Mouse (Mus musculus): ENCODE measurements around the gene Abhd13. TPM values are rescaled to one million over a fixed set of nuclear protein-coding genes. Genes with fewer than 3 reads are reported as not detected.

Abhd13 gene
- polyA plus RNA-seq (2016; fragmentation: Nextera tagmentation; extraction: Ambion mirVana), result 13.8 and 14.4 TPM in 2 replicates

GRCm38 (mm10) chr8:9977573-9978314 lies at the start of gene Abhd13, which contains the start of gene Lig4:
Gene Abhd13, plus strand, starts transcription at chr8:9977707.
Gene Lig4, minus strand, starts transcription at chr8:9977686.
- Histone ChIP-seq H3K36me3 (replicated peaks) (peaks cover 18% of the 10 kb centered on the region), H3K4me1 (peaks cover 34% of the 10 kb centered on the region), H3K27me3 (replicated peaks; ENCODE audit: low read depth, poor library complexity, severe bottlenecking) (no peaks in the 10 kb centered on the region), H3K4me3 (peak within 1 kb of the TSS; percentile 88), H3K27ac (replicated peaks) (peak within 1 kb of the TSS; percentile 90), H3K9me3 (no peaks in the 10 kb centered on the region)
- peak; percentile 97 for DNase-seq (ENCODE audit: low spot score)
- under 1% methylated on average over 68 of the region's 68 CpGs for WGBS

- Histone ChIP-seq H3K9me3 (no peaks in the 10 kb centered on the region), H3K27ac (replicated peaks) (no peak overlapping the region), H3K4me1 (no peaks in the 10 kb centered on the region), H3K27me3 (replicated peaks; ENCODE audit: low read depth, poor library complexity, severe bottlenecking) (no peaks in the 10 kb centered on the region), H3K36me3 (replicated peaks) (no peaks in the 10 kb centered on the region), H3K4me3 (no peak overlapping the region)
- 85% methylated on average over 14 of the region's 14 CpGs for whole genome bisulfite sequencing
- DNase-seq (ENCODE audit: low spot score), result no peak
Measured at GRCm38 (mm10) chr8:9929746-9930445, 47.6 kb upstream of the Abhd13 start.

DNA sequence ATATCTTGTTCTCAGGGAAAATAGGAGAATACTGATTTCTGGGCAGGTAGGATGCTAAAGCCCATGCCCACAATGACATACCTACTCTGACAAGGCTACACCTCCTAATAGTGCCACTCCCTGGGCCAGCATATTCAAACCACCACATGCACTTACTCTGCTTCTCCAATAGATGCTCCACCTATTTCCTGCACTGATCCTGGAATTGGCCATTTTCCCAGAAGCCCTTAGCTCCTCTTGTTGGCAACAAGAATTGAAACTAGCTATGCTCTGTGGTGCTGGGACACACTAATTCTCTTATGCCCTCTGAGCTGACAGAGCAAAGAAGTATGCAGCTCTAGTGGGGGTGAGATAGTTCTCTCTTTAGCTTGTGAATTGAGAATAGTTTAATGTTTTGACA lies 44.8 kb upstream of the Abhd13 start:
- H3K4me3 ChIP-seq, result no peak overlapping the region
- H3K27me3 ChIP-seq (replicated peaks; ENCODE audit: low read depth, poor library complexity, severe bottlenecking), result no peaks in the 10 kb centered on the region
- no peaks in the 10 kb centered on the region for H3K4me1 ChIP-seq
- H3K36me3 ChIP-seq (replicated peaks), result no peaks in the 10 kb centered on the region
- no peak overlapping the region for H3K27ac ChIP-seq (replicated peaks)
- no peaks in the 10 kb centered on the region for H3K9me3 ChIP-seq
- no peak for DNase-seq (ENCODE audit: low spot score)

- Histone ChIP-seq H3K4me1 (no peaks in the 10 kb centered on the region), H3K9me3 (no peaks in the 10 kb centered on the region), H3K36me3 (replicated peaks) (no peaks in the 10 kb centered on the region), H3K27me3 (replicated peaks; ENCODE audit: low read depth, poor library complexity, severe bottlenecking) (no peaks in the 10 kb centered on the region), H3K4me3 (no peak overlapping the region), H3K27ac (replicated peaks) (no peak overlapping the region)
- WGBS, result 37% methylated on average over 10 of the region's 10 CpGs
- peak; percentile 51 for DNase-seq (ENCODE audit: low spot score)
Measured at GRCm38 (mm10) chr8:9934891-9935565, 42.5 kb upstream of the Abhd13 start.

DNA sequence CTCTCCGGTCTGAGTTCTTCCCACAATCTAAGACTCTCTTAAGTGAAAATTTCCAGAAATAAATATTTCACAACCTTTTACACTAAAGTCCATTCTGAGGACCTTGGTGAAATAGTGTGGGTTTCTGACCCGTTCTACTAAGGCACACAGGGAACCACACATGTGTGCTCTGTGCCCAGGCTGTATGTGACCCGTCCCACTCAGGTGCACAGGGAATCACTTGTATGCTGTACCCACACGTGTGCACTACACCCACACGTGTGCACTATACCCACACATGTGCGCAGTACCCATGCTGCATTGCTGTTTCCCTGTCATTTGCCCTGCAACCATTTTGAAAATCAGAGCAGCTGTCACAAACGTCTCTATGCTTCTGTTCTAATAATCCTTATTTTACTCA lies 41.9 kb upstream of the Abhd13 start:
- no peaks in the 10 kb centered on the region for H3K36me3 ChIP-seq (replicated peaks)
- WGBS, result 75% methylated on average over 7 of the region's 7 CpGs
- H3K27ac ChIP-seq (replicated peaks), result no peak overlapping the region
- no peaks in the 10 kb centered on the region for H3K9me3 ChIP-seq
- H3K4me1 ChIP-seq, result no peaks in the 10 kb centered on the region
- no peak for DNase-seq (ENCODE audit: low spot score)
- H3K4me3 ChIP-seq, result no peak overlapping the region
- no peaks in the 10 kb centered on the region for H3K27me3 ChIP-seq (replicated peaks; ENCODE audit: low read depth, poor library complexity, severe bottlenecking)

DNA sequence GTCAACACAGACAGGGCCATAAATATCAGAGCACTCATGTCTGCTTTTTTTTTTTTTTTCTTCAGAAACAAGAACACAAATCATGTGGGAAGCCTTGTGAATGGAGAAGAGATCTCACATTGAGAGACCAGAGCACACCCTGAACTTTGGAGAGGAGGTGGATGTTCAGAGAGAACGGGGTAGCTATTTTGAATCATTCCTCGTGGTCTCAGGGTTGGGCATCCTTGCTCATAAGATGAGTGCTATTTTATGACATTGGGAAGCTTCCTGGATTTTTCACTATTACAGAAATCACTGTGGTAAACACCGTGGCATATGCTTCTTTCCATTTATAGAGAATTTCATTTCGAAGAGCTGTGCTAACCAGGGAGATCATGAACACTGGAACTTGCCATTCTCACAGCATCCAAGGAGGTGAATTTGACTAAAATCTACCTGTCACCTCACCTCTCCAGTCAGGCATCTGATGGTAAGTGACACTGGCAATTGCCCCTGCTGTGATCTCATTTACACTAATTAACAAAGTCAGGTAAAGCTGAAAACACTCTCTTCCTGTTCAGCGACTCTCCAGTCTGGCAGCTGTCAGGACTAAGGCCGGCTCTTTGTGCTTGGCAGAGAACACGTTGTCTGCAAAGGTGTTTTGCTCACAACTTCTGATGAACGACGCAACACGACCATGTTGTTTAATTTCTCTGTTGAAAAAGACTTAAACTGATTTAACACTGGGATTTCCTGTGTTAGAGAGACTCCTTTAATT lies 28.2 kb upstream of the Abhd13 start:
- WGBS, result 66% methylated on average over 10 of the region's 10 CpGs
- no peak overlapping the region for H3K4me3 ChIP-seq
- H3K27ac ChIP-seq (replicated peaks), result no peak overlapping the region
- H3K4me1 ChIP-seq, result no peaks in the 10 kb centered on the region
- H3K36me3 ChIP-seq (replicated peaks), result no peaks in the 10 kb centered on the region
- DNase-seq (ENCODE audit: low spot score), result no peak
- H3K9me3 ChIP-seq, result no peaks in the 10 kb centered on the region; the same call in 1 of the 2 replicates
- no peaks in the 10 kb centered on the region for H3K27me3 ChIP-seq (replicated peaks; ENCODE audit: low read depth, poor library complexity, severe bottlenecking)

GRCm38 (mm10) chr8:9958338-9958737 lies 19.2 kb upstream of the Abhd13 start:
- no peaks in the 10 kb centered on the region for H3K9me3 ChIP-seq
- H3K27ac ChIP-seq (replicated peaks), result no peak overlapping the region
- no peaks in the 10 kb centered on the region for H3K4me1 ChIP-seq
- DNase-seq (ENCODE audit: low spot score), result no peak
- no peaks in the 10 kb centered on the region for H3K27me3 ChIP-seq (replicated peaks; ENCODE audit: low read depth, poor library complexity, severe bottlenecking)
- no peak overlapping the region for H3K4me3 ChIP-seq
- H3K36me3 ChIP-seq (replicated peaks), result no peaks in the 10 kb centered on the region
- WGBS, result 64% methylated on average over 4 of the region's 4 CpGs

- no peak overlapping the region for H3K4me3 ChIP-seq
- DNase-seq (ENCODE audit: low spot score), result no peak
- H3K9me3 ChIP-seq, result no peaks in the 10 kb centered on the region
- WGBS, result 86% methylated on average over 2 of the region's 2 CpGs
- H3K4me1 ChIP-seq, result no peaks in the 10 kb centered on the region
- no peaks in the 10 kb centered on the region for H3K36me3 ChIP-seq (replicated peaks)
- H3K27ac ChIP-seq (replicated peaks), result no peak overlapping the region
- H3K27me3 ChIP-seq (replicated peaks; ENCODE audit: low read depth, poor library complexity, severe bottlenecking), result no peaks in the 10 kb centered on the region
Measured at GRCm38 (mm10) chr8:9959919-9960318, 17.6 kb upstream of the Abhd13 start.

GRCm38 (mm10) chr8:9971866-9972265 lies 5.6 kb upstream of the Abhd13 start:
- Histone ChIP-seq H3K27ac (replicated peaks) (no peak overlapping the region), H3K4me1 (peaks cover 13% of the 10 kb centered on the region), H3K36me3 (replicated peaks) (peaks cover 45% of the 10 kb centered on the region), H3K27me3 (replicated peaks; ENCODE audit: low read depth, poor library complexity, severe bottlenecking) (no peaks in the 10 kb centered on the region), H3K9me3 (no peaks in the 10 kb centered on the region), H3K4me3 (no peak overlapping the region)
- whole genome bisulfite sequencing, result 94% methylated on average over 9 of the region's 9 CpGs
- DNase-seq (ENCODE audit: low spot score), result no peak

DNA sequence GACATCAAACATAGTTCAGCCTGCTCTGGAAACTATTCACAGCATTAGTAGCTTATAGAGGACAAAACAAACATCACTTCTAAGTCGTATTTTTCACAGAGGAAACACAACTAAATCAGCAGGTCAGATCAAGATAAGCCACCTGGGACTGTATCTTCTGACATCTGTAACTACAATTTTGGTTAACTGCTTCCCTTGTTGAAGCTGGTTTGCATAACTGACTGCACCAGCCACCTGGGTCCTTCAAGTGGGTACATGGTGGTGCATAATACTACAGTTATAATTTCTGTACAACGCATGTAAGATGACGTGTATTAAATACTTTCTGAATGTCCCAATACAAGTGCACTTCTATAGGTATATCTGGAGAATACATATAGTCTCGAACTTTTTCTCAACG lies 2.2 kb upstream of the Abhd13 start:
- no peaks in the 10 kb centered on the region for H3K27me3 ChIP-seq (replicated peaks; ENCODE audit: low read depth, poor library complexity, severe bottlenecking)
- H3K4me1 ChIP-seq, result peaks cover 34% of the 10 kb centered on the region
- no peak for DNase-seq (ENCODE audit: low spot score)
- H3K36me3 ChIP-seq (replicated peaks), result peaks cover 30% of the 10 kb centered on the region
- H3K9me3 ChIP-seq, result no peaks in the 10 kb centered on the region
- no peak overlapping the region for H3K27ac ChIP-seq (replicated peaks)
- H3K4me3 ChIP-seq, result peak overlapping the region; percentile 80
- WGBS, result 51% methylated on average over 5 of the region's 5 CpGs

DNA sequence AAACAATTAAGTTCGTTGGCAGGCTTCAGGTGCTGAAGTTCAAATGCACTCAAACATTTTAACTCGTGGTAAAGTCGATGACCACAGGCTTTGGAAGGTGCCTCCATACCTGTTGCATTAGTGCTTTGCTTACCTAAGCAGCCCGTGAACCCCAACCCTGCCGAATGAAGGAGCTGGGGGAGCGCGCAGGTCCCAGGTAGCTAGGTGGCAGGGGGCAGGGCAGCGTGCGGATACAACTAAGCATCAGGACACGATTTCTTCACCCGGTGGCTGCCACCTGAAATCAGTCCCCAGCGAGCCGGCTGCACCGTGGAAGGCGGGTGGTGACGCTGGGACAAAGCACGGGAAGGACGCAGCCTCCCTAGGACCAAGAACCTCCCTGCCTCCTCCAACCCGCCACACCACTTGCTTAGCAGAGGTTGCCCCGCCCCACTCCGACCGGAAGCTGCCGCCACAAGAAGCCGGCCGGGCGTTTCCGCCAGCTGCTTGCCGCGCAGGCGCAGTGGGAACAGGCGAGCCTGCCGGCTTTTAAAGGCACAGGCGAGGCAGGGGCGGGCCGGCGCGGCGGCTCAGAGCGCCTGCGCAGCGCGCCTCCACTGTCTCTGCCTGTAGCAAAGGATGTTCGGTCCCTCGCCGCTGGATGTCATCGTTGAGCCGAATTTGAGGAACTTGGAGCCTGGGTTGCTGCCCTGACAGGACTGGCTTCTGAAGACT lies 1.5 kb upstream of the Abhd13 start:
- WGBS, result under 1% methylated on average over 47 of the region's 47 CpGs
- peaks cover 26% of the 10 kb centered on the region for H3K36me3 ChIP-seq (replicated peaks)
- peak overlapping the region; percentile 82 for H3K27ac ChIP-seq (replicated peaks)
- DNase-seq (ENCODE audit: low spot score), result peak; percentile 100
- peaks cover 34% of the 10 kb centered on the region for H3K4me1 ChIP-seq
- no peaks in the 10 kb centered on the region for H3K27me3 ChIP-seq (replicated peaks; ENCODE audit: low read depth, poor library complexity, severe bottlenecking)
- no peaks in the 10 kb centered on the region for H3K9me3 ChIP-seq
- H3K4me3 ChIP-seq, result peak overlapping the region; percentile 80

- DNase-seq (ENCODE audit: low spot score), result peak; percentile 10
- peak overlapping the region; percentile 90 for H3K27ac ChIP-seq (replicated peaks)
- H3K9me3 ChIP-seq, result no peaks in the 10 kb centered on the region
- peaks cover 20% of the 10 kb centered on the region for H3K36me3 ChIP-seq (replicated peaks)
- H3K4me3 ChIP-seq, result peak overlapping the region; percentile 88
- WGBS, result 48% methylated on average over 15 of the region's 15 CpGs
- H3K27me3 ChIP-seq (replicated peaks; ENCODE audit: low read depth, poor library complexity, severe bottlenecking), result no peaks in the 10 kb centered on the region
- peaks cover 34% of the 10 kb centered on the region for H3K4me1 ChIP-seq
Measured at GRCm38 (mm10) chr8:9977016-9977415, 491 bp upstream of the Abhd13 start.
